Mouse (Mus musculus) limb, embryonic 14.5 days (tissue): ENCODE measurements around the gene Olfr414. TPM values are rescaled to one million over a fixed set of nuclear protein-coding genes. Genes with fewer than 3 reads are reported as not detected.

ENCODE experiments used
- ATAC-seq: fragments of 200-750 bp; cut with Nextera tagmentation; 2 replicates; pipeline ENCODE4 v1.8.0; 2017; ENCODE audit warnings: low read depth, moderate number of reproducible peaks, moderate TSS enrichment; ENCODE audit not compliant: low FRiP score
- DNase-seq: peaks from one replicate; pipeline ENCODE4 v3.0.0-alpha.2; 2015; ENCODE audit warnings: low spot score
- H3K27ac ChIP-seq: fragments of 300-500 bp; sonication (generic); replicated peaks from 2 replicates; pipeline ENCODE4 v1.5.1; 2014; ENCODE audit warnings: low read depth, mild to moderate bottlenecking, low read length, moderate library complexity, mixed read lengths
- H3K27me3 ChIP-seq: fragments of 300-500 bp; sonication (generic); 2 replicates; pipeline ENCODE4 v1.6.1; 2014; ENCODE audit warnings: low read length, mixed read lengths; ENCODE audit not compliant: control insufficient read depth, insufficient read depth
- H3K36me3 ChIP-seq: fragments of 300-500 bp; sonication (generic); 2 replicates; pipeline ENCODE4 v1.6.1; 2014; ENCODE audit warnings: mild to moderate bottlenecking, low read length, moderate library complexity, mixed read lengths; ENCODE audit not compliant: control insufficient read depth, insufficient read depth
- H3K4me1 ChIP-seq: fragments of 300-500 bp; sonication (generic); 2 replicates; pipeline ENCODE4 v1.6.1; 2014; ENCODE audit warnings: antibody characterized with exemption, low read length, mixed read lengths; ENCODE audit not compliant: control insufficient read depth, insufficient read depth
- H3K4me2 ChIP-seq: fragments of 300-500 bp; sonication (generic); replicated peaks from 2 replicates; pipeline ENCODE4 v1.6.1; 2014; ENCODE audit warnings: low read depth, mild to moderate bottlenecking, low read length, moderate library complexity; ENCODE audit not compliant: severe bottlenecking
- H3K4me3 ChIP-seq: fragments of 300-500 bp; sonication (generic); replicated peaks from 2 replicates; pipeline ENCODE4 v1.5.1; 2014; ENCODE audit warnings: low read length
- H3K9ac ChIP-seq: fragments of 300-500 bp; sonication (generic); 2 replicates; pipeline ENCODE4 v1.6.1; 2014; ENCODE audit warnings: mild to moderate bottlenecking, low read depth, low read length, moderate library complexity; ENCODE audit not compliant: severe bottlenecking
- H3K9me3 ChIP-seq: fragments of 300-500 bp; sonication (generic); 2 replicates; pipeline ENCODE4 v1.6.1; 2016; ENCODE audit warnings: low read length; ENCODE audit not compliant: control insufficient read depth
- POLR2A ChIP-seq: fragments of 200-500 bp; IDR thresholded peaks from 2 replicates; pipeline ENCODE4 v1.8.0; 2012; ENCODE audit warnings: inconsistent platforms, mild to moderate bottlenecking, moderate library complexity, borderline replicate concordance; ENCODE audit not compliant: insufficient read depth, insufficient read length; ENCODE audit errors: extremely low read depth
- WGBS: fragments of 180-500 bp; shearing (Covaris S2); extraction: QIAGEN DNeasy Blood & Tissue Kit; methylation state at CpG from one replicate; pipeline ENCODE4 v1.1.7; 2014; 5-methylcytosine and 5-hydroxymethylcytosine counted together
- polyA plus RNA-seq, 2 experiments: library from polyadenylated mRNA; depleted of rRNA in 1 of 2; stranded (reverse) in 1 of 2; unstranded in 1 of 2; fragments of >200 nt; fragmentation: Nextera tagmentation in 1 of 2; extraction: Ambion mirVana in 1 of 2; gene quantifications; 2 replicates each; pipeline versions ENCODE4 v1.2.1 to v1.2.3; 2012 to 2014

Olfr414 gene
- polyA plus RNA-seq, 2 experiments, result not detected

GRCm38 (mm10) chr1:174428407-174428806 is 4.5 kb downstream of the Olfr414 start:
- ATAC-seq (no peak), DNase-seq (no peak)
- 92% methylated on average over 2 of the region's 2 CpGs for WGBS
- no peak overlapping the region for H3K27ac ChIP-seq
- H3K4me3 ChIP-seq, result no peak overlapping the region
- no peaks in the 10 kb centered on the region for H3K27me3 ChIP-seq
- no peaks in the 10 kb centered on the region for H3K36me3 ChIP-seq
- no peak for TF ChIP-seq POLR2A
- no peaks in the 10 kb centered on the region for H3K4me1 ChIP-seq
- H3K4me2 ChIP-seq, result no peak overlapping the region
- H3K9ac ChIP-seq, result no peak overlapping the region
- no peaks in the 10 kb centered on the region for H3K9me3 ChIP-seq

- TF ChIP-seq POLR2A, result no peak
- H3K4me2 ChIP-seq, result no peak overlapping the region
- DNase-seq (no peak), ATAC-seq (no peak)
- H3K9me3 ChIP-seq, result no peaks in the 10 kb centered on the region
- no peaks in the 10 kb centered on the region for H3K27me3 ChIP-seq
- H3K4me1 ChIP-seq, result no peaks in the 10 kb centered on the region
- H3K9ac ChIP-seq, result no peak overlapping the region
- no peak overlapping the region for H3K4me3 ChIP-seq
- H3K36me3 ChIP-seq, result no peaks in the 10 kb centered on the region
- 26% methylated on average over 1 of the region's 1 CpGs for WGBS
- no peak overlapping the region for H3K27ac ChIP-seq
These were observed 10.3 kb downstream of the Olfr414 start for GRCm38 (mm10) chr1:174434121-174434520.

DNA sequence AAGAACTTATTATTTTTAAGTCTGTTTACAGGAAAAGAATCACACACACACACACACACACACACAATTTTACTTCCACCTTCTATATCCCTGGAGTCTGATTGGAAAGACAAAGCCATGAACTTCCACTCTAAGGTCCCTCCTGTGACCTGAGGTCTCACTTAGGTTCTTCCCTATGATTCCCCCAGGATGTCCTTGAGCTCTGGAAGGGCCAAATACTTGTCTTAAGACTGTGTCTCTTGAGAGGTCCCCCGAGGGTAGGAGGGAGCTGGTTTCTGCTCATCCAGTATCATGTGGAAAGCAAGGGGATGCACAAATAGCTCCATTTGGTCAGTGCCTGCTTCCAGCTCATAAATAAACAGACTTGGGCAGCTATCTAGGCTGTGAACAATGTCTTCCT is 17.9 kb downstream of the Olfr414 start, which contains the start of gene Olfr220:
TSS of gene Olfr220 (plus strand) at position 301 of the 400 bp plus-strand sequence.
- no peaks in the 10 kb centered on the region for H3K27me3 ChIP-seq
- ATAC-seq, result no peak
- no peak within 1 kb of the TSS for H3K9ac ChIP-seq
- DNase-seq, result no peak
- H3K4me1 ChIP-seq, result no peaks in the 10 kb centered on the region
- 52% methylated on average over 1 of the region's 1 CpGs for WGBS
- H3K9me3 ChIP-seq, result no peaks in the 10 kb centered on the region
- H3K4me3 ChIP-seq, result no peak within 1 kb of the TSS
- H3K36me3 ChIP-seq, result no peaks in the 10 kb centered on the region
- no peak within 1 kb of the TSS for H3K27ac ChIP-seq
- TF ChIP-seq POLR2A, result no peak
- H3K4me2 ChIP-seq, result no peak within 1 kb of the TSS

DNA sequence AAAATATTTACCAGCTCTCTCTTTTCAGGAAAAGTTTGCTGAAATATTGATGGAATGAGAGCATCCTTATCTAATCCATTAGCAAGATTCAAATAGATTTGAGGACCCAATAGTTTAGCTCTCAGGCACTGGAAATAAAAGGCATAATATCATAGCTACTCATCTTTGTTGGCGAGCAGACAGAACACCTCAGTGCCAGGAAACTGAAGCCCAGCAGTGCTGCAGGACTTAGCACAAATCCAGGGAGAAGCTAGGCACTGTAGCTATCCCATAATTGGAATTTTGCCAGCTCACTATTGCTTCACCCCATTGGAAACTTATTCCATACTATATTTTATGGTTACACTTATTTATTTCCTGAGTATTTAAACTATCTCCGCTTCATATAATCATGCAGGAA is 31.2 kb downstream of the Olfr414 start:
- ATAC-seq, result no peak
- no peak for DNase-seq
- no peak overlapping the region for H3K9ac ChIP-seq
- no peaks in the 10 kb centered on the region for H3K36me3 ChIP-seq
- H3K9me3 ChIP-seq, result no peaks in the 10 kb centered on the region
- no peaks in the 10 kb centered on the region for H3K4me1 ChIP-seq
- 87% methylated on average over 2 of the region's 2 CpGs for WGBS
- TF ChIP-seq POLR2A, result no peak
- no peak overlapping the region for H3K27ac ChIP-seq
- no peak overlapping the region for H3K4me2 ChIP-seq
- H3K27me3 ChIP-seq, result no peaks in the 10 kb centered on the region
- H3K4me3 ChIP-seq, result no peak overlapping the region

DNA sequence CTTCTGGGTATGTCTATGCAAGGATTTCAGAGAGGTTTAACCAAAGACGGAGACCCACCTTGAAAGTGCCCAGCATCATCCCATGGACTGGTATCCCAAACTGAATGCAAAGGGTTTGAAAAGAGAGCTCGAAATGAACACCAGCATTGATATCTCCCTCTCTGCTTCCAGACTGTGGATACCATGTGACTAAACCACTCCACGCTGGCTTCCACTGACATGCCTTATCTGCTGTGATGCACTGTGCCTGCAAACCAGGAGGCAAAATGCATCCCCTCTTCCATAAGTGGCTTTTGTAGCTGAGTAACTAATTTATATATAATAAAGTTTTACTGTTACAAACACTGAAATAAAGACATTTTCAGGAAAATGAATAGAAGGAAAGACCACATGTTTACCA is 41.5 kb downstream of the Olfr414 start:
- H3K4me3 ChIP-seq, result no peak overlapping the region
- DNase-seq (no peak), ATAC-seq (no peak)
- H3K4me1 ChIP-seq, result no peaks in the 10 kb centered on the region
- WGBS, result 78% methylated on average over 3 of the region's 3 CpGs
- no peak for TF ChIP-seq POLR2A
- H3K9ac ChIP-seq, result no peak overlapping the region
- H3K36me3 ChIP-seq, result no peaks in the 10 kb centered on the region
- no peak overlapping the region for H3K27ac ChIP-seq
- no peaks in the 10 kb centered on the region for H3K9me3 ChIP-seq
- no peak overlapping the region for H3K4me2 ChIP-seq
- H3K27me3 ChIP-seq, result no peaks in the 10 kb centered on the region

DNA sequence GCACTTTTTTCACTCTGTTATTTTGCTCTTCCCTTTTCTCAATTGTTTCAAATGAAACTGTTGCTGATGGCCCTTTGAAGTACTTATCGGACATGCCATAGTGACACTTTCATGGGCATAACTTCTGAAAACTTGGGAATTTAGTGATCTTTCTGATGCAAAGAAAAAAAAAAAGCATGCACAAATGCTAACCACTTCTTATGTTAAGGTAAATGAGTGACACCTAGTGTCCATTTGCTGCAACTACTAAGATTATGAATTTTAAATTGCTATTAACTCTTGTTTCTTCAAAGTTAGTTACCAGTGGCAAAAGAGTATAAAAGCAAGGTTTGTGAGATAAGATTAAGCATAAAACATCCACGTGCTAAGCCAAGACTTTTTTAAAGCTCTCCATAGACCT is 42.4 kb downstream of the Olfr414 start:
- WGBS, result 36% methylated on average over 2 of the region's 2 CpGs
- TF ChIP-seq POLR2A, result no peak
- Histone ChIP-seq H3K9ac (no peak overlapping the region), H3K4me2 (no peak overlapping the region), H3K9me3 (no peaks in the 10 kb centered on the region), H3K4me3 (no peak overlapping the region), H3K36me3 (no peaks in the 10 kb centered on the region), H3K27ac (no peak overlapping the region), H3K4me1 (no peaks in the 10 kb centered on the region), H3K27me3 (no peaks in the 10 kb centered on the region)
- ATAC-seq, result no peak
- DNase-seq, result peak; percentile 40
